Comparison of ENCODE assay signal across 8 mouse cellular contexts in the genomic region with DNA sequence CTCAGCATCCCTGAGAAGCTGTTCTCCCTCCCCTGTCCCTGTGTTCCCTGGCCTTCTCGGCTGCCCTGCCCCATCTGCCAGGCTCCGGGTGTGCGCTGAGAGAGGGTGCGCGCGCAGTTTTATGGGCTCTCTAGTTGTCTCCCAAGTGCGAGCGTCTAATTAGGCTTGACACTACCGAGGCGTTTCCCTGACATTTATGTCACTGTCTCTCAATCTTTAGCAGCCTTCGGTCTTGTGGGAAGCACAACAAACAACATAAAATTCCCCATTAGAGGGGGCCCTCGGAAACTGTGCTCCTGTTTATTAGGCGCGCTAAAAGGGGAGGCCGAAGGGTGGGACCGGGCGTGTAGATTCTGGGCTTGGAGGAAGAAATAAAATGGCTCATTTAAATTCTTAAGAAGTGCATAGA.
A peak's percentile ranks its signal among the peaks of the same experiment; 100 is the strongest.
DNase-seq lines count a peak whose midpoint lies in the region; ATAC-seq and TF ChIP-seq lines count a peak whose summit lies in the region.

No protein-coding gene starts in this region.

- H3K27me3 ChIP-seq in hindbrain, embryonic 10.5 days (ENCODE audit: insufficient read depth, poor library complexity, severe bottlenecking) = peaks cover 20% of the 10 kb centered on the region
- no peaks in the 10 kb centered on the region for H3K27me3 ChIP-seq in liver, postnatal 0 days (ENCODE audit: insufficient read depth, low read length)
- H3K27me3 ChIP-seq in stomach, embryonic 15.5 days (replicated peaks) = no peaks in the 10 kb centered on the region

- H3K27ac ChIP-seq in hindbrain, embryonic 10.5 days = peak overlapping the region; percentile 87
- no peak overlapping the region for H3K27ac ChIP-seq in liver, postnatal 0 days (ENCODE audit: low read depth)
- no peak overlapping the region for H3K27ac ChIP-seq in stomach, embryonic 15.5 days
- H3K27ac ChIP-seq in gastrocnemius, adult 2 months = no peak overlapping the region

- intact Hi-C loops in gastrocnemius, adult 2 months (cut with DNase I) = no loop called here

- ATAC-seq in liver, postnatal 0 days = no peak
- ATAC-seq in stomach, embryonic 15.5 days (ENCODE audit: insufficient read depth, low FRiP score, low read depth) = peak; percentile 56; the same call in 1 of the 2 replicates

- H3K4me1 ChIP-seq in hindbrain, embryonic 10.5 days (replicated peaks) = peaks cover 47% of the 10 kb centered on the region
- no peaks in the 10 kb centered on the region for H3K4me1 ChIP-seq in liver, postnatal 0 days (ENCODE audit: insufficient read depth)
- H3K4me1 ChIP-seq in stomach, embryonic 15.5 days = peaks cover 5% of the 10 kb centered on the region; the same call in 1 of the 2 replicates

- no peak overlapping the region for H3K9ac ChIP-seq in liver, postnatal 0 days (replicated peaks)
- no peak overlapping the region for H3K9ac ChIP-seq in stomach, embryonic 15.5 days

- peak overlapping the region; percentile 45 for H3K4me2 ChIP-seq in liver, postnatal 0 days (ENCODE audit: low read depth, low read length)
- H3K4me2 ChIP-seq in stomach, embryonic 15.5 days = peak overlapping the region; percentile 48

- H3K36me3 ChIP-seq in hindbrain, embryonic 10.5 days = no peaks in the 10 kb centered on the region
- H3K36me3 ChIP-seq in liver, postnatal 0 days (replicated peaks; ENCODE audit: insufficient read depth, low read length) = no peaks in the 10 kb centered on the region
- no peaks in the 10 kb centered on the region for H3K36me3 ChIP-seq in stomach, embryonic 15.5 days

- peak; percentile 78 to 85 for DNase-seq in cerebellum, postnatal 10 days
- DNase-seq in cerebellum, adult 11 months = no peak
- DNase-seq in right cerebral cortex, postnatal 14 days = peak; percentile 44
- DNase-seq in right cerebral cortex, postnatal 36 days (ENCODE audit: low spot score in 2 of 2) = no peak
- peak; percentile 81 for DNase-seq in hindbrain, embryonic 10.5 days (ENCODE audit: low spot score)
- DNase-seq in liver, postnatal 0 days = peak; percentile 44
- no peak for DNase-seq in gastrocnemius, adult 2 months

- H3K9me3 ChIP-seq in hindbrain, embryonic 10.5 days = no peaks in the 10 kb centered on the region
- no peaks in the 10 kb centered on the region for H3K9me3 ChIP-seq in liver, postnatal 0 days (ENCODE audit: low read length)
- no peaks in the 10 kb centered on the region for H3K9me3 ChIP-seq in stomach, embryonic 15.5 days

- H3K4me3 ChIP-seq in hindbrain, embryonic 10.5 days = peak overlapping the region; percentile 41
- H3K4me3 ChIP-seq in liver, postnatal 0 days (ENCODE audit: low read depth, low read length) = no peak overlapping the region
- peak overlapping the region; percentile 21 for H3K4me3 ChIP-seq in stomach, embryonic 15.5 days (replicated peaks)
- H3K4me3 ChIP-seq in gastrocnemius, adult 2 months = no peak overlapping the region

- no peak for TF ChIP-seq EP300 in liver, postnatal 0 days (IDR thresholded peaks at IDR 0.05; ENCODE audit: low read depth)

- under 1% methylated on average over 17 of the region's 17 CpGs for WGBS in hindbrain, embryonic 10.5 days
- 9% methylated on average over 17 of the region's 17 CpGs for WGBS in liver, postnatal 0 days (ENCODE audit: insufficient replicate concordance)
- WGBS in stomach, embryonic 15.5 days = 6% methylated on average over 17 of the region's 17 CpGs

- no peak for TF ChIP-seq CTCF in liver, postnatal 0 days (IDR thresholded peaks at IDR 0.05; ENCODE audit: low read depth)
- TF ChIP-seq CTCF in gastrocnemius, adult 2 months (IDR thresholded peaks at IDR 0.05) = no peak

Comparison
In these comparisons a context has a peak if more than half of its experiments do, and no peak if none do; other contexts are left out.
1. DNase-seq: peak in cerebellum, postnatal 10 days (2 of 2), right cerebral cortex, postnatal 14 days (single experiment), hindbrain, embryonic 10.5 days (single experiment) and liver, postnatal 0 days (single experiment); none in cerebellum, adult 11 months (single experiment), right cerebral cortex, postnatal 36 days (0 of 2) and gastrocnemius, adult 2 months (single experiment).
2. H3K4me3 ChIP-seq: peak in hindbrain, embryonic 10.5 days (single experiment) and stomach, embryonic 15.5 days (single experiment); none in liver, postnatal 0 days (single experiment) and gastrocnemius, adult 2 months (single experiment).